Mouse (Mus musculus) left cerebral cortex, postnatal 10 days (tissue): Measurements from ENCODE around the gene Afm. TPM values are rescaled to one million over a fixed set of nuclear protein-coding genes. Genes with fewer than 3 reads are reported as not detected.

Source experiments
- DNase-seq, 2 experiments: peaks; one replicate each; pipeline ENCODE4 v3.0.0; 2021 to 2022; ENCODE audit warnings: low spot score in 2 of 2, mixed read lengths in 1 of 2; ENCODE audit errors: extremely low spot score in 1 of 2
- intact Hi-C: fragments of 180-260 bp; cut with DNase I; formaldehyde crosslinking; loops from one replicate; pipeline ENCODE4 v1.15.1; 2025
- total RNA-seq, 2 experiments: library from RNA; stranded (reverse); gene quantifications; 2 replicates each; pipeline ENCODE4 v1.2.3; 2021

Afm gene
- total RNA-seq, 2 experiments from 2014 or later: not detected

GRCm38 (mm10) chr5:90509828-90510592 is 8.7 kb upstream of the Afm start:
- intact Hi-C loops: loop anchor here (10.0 kb wide), 1 partner anchor 75 kb away; no protein-coding TSS in a partner anchor
- DNase-seq: no peak

GRCm38 (mm10) chr5:90512288-90512955 is 6.3 kb upstream of the Afm start:
- intact Hi-C loops: no loop called here
- no peak for DNase-seq

DNA sequence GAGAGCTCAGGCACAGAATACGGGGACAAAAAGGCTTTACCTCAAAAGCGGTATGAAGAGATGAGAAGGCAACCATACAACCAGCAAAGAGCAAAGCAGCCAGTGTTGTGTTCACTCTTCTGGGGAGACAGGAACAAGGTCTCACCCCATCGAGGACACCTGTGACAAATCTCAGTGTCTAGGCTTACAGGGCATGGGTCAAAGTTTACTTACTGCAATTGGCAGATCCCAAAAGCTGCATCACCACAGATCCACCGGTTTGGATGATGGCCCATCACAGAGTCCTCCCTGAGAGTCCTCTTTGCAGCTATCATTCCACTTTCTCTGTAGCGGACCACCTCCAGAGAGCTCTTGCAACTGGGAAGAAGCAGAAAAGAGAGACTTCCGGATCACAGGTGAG is 3.2 kb upstream of the Afm start:
- no peak for DNase-seq
- intact Hi-C loops: no loop called here

GRCm38 (mm10) chr5:90551191-90551590 is 32.5 kb downstream of the Afm start:
- intact Hi-C loops: no loop called here
- DNase-seq: no peak

DNA sequence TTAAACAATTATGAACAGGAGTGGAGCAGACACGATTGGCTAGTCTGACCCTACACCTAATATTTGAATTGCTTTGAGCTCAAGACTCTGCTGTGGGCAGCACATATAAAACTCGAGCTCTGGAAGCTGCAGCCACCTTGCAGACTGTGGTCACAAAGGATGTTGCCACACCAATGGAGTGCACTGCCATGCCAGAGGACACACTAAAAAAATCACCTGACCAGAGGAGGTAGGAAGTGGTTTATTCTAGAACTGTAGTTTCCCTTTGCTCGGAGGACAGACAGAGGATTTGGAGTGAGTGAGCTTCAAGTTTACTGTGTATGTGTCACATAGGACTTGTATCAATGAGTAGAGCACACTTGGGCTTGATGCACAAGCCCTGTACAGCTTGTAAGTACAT is 37.3 kb downstream of the Afm start:
- DNase-seq: no peak
- intact Hi-C loops: no loop called here

DNA sequence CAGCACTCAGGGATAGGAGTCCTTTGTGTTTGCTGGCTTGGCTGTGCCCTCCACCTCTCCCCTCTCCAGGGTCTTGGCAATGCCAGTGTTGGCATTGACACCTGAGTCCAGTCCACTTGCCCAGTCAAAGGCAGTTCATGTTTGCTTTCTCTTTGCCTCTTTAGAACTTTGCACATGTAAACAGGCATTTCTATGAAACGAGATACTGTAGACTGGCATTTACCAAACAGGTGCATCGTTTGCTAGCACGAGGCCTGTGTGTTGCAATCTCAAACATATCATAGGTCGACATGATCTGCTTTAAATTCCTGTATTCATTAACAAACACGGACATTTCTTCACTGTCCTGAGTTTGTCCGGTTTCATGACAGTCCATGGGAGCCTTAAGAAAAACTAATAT is 42.0 kb downstream of the Afm start, which contains the start of gene 5830473C10Rik:
Gene 5830473C10Rik (plus strand): TSS at position 365 of the 400 bp plus-strand sequence.
- intact Hi-C loops: no loop called here
- DNase-seq: no peak

GRCm38 (mm10) chr5:90561721-90562275 is 43.1 kb downstream of the Afm start:
- no peak for DNase-seq
- intact Hi-C loops: no loop called here

DNA sequence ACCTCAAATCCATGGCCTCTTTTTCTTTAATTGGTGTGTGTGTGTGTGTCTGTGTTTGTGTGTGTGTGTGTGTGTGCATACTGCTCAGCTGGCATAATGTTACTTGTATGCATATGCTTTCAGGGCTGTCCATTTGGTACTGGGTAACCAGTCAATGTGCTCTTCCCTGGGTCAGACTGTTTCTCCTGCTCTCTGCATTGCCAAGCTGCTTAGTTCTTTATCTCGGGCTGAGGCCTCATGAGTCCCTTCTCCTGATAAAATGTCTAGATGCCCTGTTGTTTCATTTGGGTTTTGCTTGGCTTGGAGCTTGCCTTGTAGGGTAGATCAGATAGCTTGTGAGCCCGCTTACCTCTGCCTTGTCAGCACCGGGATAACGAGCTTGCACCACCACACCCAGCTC is 44.1 kb downstream of the Afm start:
- intact Hi-C loops: no loop called here
- no peak for DNase-seq

GRCm38 (mm10) chr5:90564161-90564560 is 45.4 kb downstream of the Afm start:
- intact Hi-C loops: no loop called here
- DNase-seq: no peak

GRCm38 (mm10) chr5:90565205-90565604 is 46.5 kb downstream of the Afm start:
- no peak for DNase-seq
- intact Hi-C loops: no loop called here

DNA sequence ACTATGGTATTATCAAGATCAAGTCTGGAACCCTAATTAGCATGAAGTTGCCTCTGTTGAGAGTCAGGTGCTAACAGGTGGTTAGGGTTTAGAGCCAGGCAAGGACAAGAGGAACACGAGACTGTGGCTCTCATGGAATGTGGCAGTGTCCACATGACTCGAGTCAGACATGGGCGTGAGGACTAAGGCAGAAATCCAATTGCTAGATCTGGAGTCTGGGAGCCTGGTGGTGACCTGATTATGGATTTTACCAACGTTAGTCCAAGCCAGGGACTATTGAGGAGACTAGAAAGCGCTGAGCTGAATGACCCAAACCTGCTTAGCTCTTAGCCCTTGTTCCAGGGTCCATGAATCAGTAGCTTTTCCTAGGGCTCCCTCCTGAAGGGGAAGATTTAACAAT is 49.1 kb downstream of the Afm start:
- DNase-seq: no peak
- intact Hi-C loops: no loop called here

- DNase-seq: no peak
- intact Hi-C loops: no loop called here
Observed at GRCm38 (mm10) chr5:90568338-90568737, 49.6 kb downstream of the Afm start.

DNA sequence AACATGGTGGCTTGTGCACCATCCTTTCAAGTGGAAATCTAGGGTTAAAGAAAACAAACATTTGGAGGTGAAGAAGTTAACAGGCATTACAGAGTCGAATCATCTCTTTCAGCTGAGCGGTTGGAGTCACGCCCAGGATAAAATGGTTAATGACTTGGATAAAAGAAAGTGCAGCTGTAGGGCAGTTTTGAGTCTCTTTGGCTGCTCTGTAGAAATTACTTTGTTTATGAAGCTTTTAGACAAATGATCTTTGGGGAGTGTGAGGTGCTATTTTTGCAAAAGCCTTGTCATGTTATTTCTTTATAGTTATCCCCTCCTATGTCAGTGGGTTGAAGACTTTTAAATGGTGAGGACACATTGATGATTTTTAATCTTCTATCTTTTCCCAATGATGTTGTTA is 52.5 kb downstream of the Afm start:
- no peak for DNase-seq
- intact Hi-C loops: no loop called here

DNA sequence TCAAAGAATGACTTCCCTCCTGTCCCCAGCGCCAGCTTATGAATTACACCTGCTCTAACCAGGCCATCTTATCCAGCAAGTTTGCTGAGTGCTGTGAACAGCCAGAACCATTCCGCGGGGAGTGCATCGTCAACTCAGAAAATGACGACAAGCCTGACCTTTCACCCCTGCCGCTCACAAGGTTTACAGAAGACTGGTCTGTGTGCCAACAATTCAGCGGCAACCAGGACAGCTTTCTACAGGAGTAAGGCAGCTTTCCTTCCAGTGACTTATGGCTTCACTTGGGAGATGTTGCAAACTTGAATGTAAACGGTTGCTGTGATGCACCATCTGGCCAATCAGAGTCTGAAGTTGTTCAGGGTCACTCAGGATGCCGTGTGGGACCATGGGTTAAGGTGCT is 59.0 kb downstream of the Afm start:
- intact Hi-C loops: no loop called here
- DNase-seq: no peak

DNA sequence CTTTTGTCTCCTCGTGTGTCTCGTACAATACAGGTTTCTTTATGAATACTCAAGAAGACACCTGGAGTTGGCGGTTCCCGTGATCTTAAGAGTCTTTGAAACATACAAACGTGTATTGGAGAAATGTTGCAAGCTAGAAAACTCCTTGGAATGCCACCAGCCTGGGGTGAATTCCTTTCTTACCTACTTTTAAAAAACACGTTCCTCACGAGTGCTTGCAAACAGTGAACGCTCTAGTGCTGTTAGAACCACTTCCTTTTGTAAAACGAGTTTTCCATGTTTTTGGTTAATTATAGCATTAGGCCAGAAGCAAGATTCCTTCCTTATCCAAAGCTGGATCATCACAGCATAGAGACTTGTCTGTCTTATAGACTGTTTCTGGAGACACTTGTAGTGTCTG is 60.8 kb downstream of the Afm start:
- intact Hi-C loops: no loop called here
- DNase-seq: no peak

DNA sequence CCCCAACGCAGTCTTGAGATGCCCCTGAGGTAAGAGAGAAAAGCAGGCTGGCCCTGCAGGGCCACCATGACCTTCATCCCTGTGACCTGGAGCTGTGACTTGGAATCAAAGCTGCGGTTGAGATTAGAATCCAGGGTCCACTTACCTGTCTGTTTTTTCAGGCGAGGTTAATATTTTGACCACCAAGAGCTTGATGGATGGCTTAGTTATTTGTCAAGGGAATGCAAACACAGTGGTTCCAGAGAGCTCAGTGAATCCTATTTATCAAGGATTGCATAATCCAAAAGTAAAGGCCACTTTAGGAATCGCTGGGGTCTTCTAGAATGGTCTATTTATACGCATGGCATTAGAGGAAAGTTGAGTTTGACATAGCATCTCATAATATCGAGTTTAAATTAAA is 63.4 kb downstream of the Afm start:
- intact Hi-C loops: loop anchor here (10.0 kb wide), 1 partner anchor 77 kb away; no protein-coding TSS in a partner anchor

GRCm38 (mm10) chr5:90584799-90585198 is 66.1 kb downstream of the Afm start:
- intact Hi-C loops: loop anchor here (10.0 kb wide), 1 partner anchor 80 kb away; no protein-coding TSS in a partner anchor
- DNase-seq: no peak

More for the DNA sequence above, 63.4 kb downstream of the Afm start:
- no peak for DNase-seq

DNA sequence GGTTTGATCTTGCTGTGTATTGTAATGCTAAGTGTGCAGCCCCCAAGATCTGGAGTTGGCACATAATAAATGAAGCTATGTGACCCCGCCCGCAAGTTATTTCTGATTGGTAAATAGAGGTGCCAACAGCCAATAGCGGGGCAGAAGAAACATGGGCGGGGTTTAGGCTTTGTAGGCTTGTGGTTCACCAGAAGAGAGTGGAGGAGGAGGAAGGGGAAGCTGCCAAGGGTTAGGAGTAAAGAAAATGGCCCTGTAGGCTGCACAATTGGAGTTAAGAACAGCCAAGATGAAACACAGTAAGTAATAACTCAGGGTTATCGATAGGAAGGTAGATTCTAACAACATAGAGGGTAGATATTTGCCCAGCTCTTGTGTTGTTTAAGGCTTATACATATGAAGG is 67.8 kb downstream of the Afm start:
- intact Hi-C loops: loop anchor here (10.0 kb wide), 1 partner anchor 82 kb away; no protein-coding TSS in a partner anchor
- DNase-seq: no peak

- intact Hi-C loops: loop anchor here (2.0 to 10.0 kb wide), 2 partner anchors 83 to 183 kb away; no protein-coding TSS in a partner anchor
- DNase-seq: no peak
Observed at GRCm38 (mm10) chr5:90588104-90588503, 69.4 kb downstream of the Afm start.
